Mouse (Mus musculus) stomach, embryonic 15.5 days (tissue): Measurements from ENCODE around the gene Ephb4. TPM values are rescaled to one million over a fixed set of nuclear protein-coding genes. Genes with fewer than 3 reads are reported as not detected.
A peak's percentile ranks its signal among the peaks of the same experiment; 100 is the strongest.

ENCODE experiments used
- ATAC-seq: fragments of 200-750 bp; cut with Nextera tagmentation; 2 replicates; pipeline ENCODE4 v1.8.0; 2017; ENCODE audit warnings: low read depth, moderate number of reproducible peaks, moderate TSS enrichment; ENCODE audit not compliant: insufficient read depth, low FRiP score
- H3K27ac ChIP-seq: fragments of 300-500 bp; sonication (generic); 2 replicates; pipeline ENCODE4 v1.5.1; 2015; ENCODE audit warnings: mild to moderate bottlenecking, inconsistent platforms
- H3K27me3 ChIP-seq: fragments of 300-500 bp; sonication (generic); replicated peaks from 2 replicates; pipeline ENCODE4 v1.6.1; 2015; ENCODE audit warnings: inconsistent platforms
- H3K36me3 ChIP-seq: fragments of 300-500 bp; sonication (generic); 2 replicates; pipeline ENCODE4 v1.6.1; 2015; ENCODE audit warnings: inconsistent platforms
- H3K4me1 ChIP-seq: fragments of 300-500 bp; sonication (generic); 2 replicates; pipeline ENCODE4 v1.6.1; 2015; ENCODE audit warnings: inconsistent platforms
- H3K4me2 ChIP-seq: fragments of 300-500 bp; sonication (generic); 2 replicates; pipeline ENCODE4 v1.6.1; 2015; ENCODE audit warnings: mild to moderate bottlenecking, inconsistent platforms
- H3K4me3 ChIP-seq: fragments of 300-500 bp; sonication (generic); replicated peaks from 2 replicates; pipeline ENCODE4 v1.5.1; 2015; ENCODE audit warnings: inconsistent platforms
- H3K9ac ChIP-seq: fragments of 300-500 bp; sonication (generic); 2 replicates; pipeline ENCODE4 v1.6.1; 2015; ENCODE audit warnings: inconsistent platforms
- H3K9me3 ChIP-seq: fragments of 300-500 bp; sonication (generic); 2 replicates; pipeline ENCODE4 v1.6.1; 2016; ENCODE audit warnings: inconsistent platforms
- WGBS: fragments of 180-500 bp; shearing (Covaris S2); methylation state at CpG from one replicate; pipeline ENCODE4 v1.1.7; 2015; 5-methylcytosine and 5-hydroxymethylcytosine counted together
- polyA plus RNA-seq: library from polyadenylated mRNA; unstranded; fragments of >200 nt; fragmentation: Nextera tagmentation; extraction: Ambion mirVana; gene quantifications from 2 replicates; pipeline ENCODE4 v1.2.1, GENCODE M21; 2015

The Ephb4 gene
- polyA plus RNA-seq, 1 experiment from 2014 or later = 35.5 TPM

- H3K4me1 ChIP-seq = peaks cover 31% of the 10 kb centered on the region
- H3K4me3 ChIP-seq = peak within 1 kb of the TSS; percentile 52
- peak within 1 kb of the TSS; percentile 66 for H3K9ac ChIP-seq
- H3K27ac ChIP-seq = peak within 1 kb of the TSS; percentile 93
- H3K9me3 ChIP-seq = no peaks in the 10 kb centered on the region
- peaks cover 21% of the 10 kb centered on the region for H3K36me3 ChIP-seq
- peak; percentile 88 for ATAC-seq
- WGBS = 17% methylated on average over 30 of the region's 30 CpGs
- no peaks in the 10 kb centered on the region for H3K27me3 ChIP-seq
- H3K4me2 ChIP-seq = peak within 1 kb of the TSS; percentile 67
Observed at GRCm38 (mm10) chr5:137314193-137315083, 35.5 kb upstream of the Ephb4 start, which contains the start of gene Trip6. Gene Trip6 (minus strand): TSS chr5:137314404.

- Histone ChIP-seq H3K27me3 (no peaks in the 10 kb centered on the region), H3K4me1 (peaks cover 31% of the 10 kb centered on the region), H3K9me3 (no peaks in the 10 kb centered on the region), H3K4me2 (peak overlapping the region; percentile 67), H3K36me3 (peaks cover 21% of the 10 kb centered on the region), H3K4me3 (no peak overlapping the region), H3K9ac (0 out of 2 replicates have a peak overlapping the region, but pooled peaks have one; percentile 5), H3K27ac (peak overlapping the region; percentile 93)
- WGBS = 40% methylated on average over 30 of the region's 30 CpGs
- no peak for ATAC-seq
Observed at GRCm38 (mm10) chr5:137315084-137315903, 34.6 kb upstream of the Ephb4 start.

DNA sequence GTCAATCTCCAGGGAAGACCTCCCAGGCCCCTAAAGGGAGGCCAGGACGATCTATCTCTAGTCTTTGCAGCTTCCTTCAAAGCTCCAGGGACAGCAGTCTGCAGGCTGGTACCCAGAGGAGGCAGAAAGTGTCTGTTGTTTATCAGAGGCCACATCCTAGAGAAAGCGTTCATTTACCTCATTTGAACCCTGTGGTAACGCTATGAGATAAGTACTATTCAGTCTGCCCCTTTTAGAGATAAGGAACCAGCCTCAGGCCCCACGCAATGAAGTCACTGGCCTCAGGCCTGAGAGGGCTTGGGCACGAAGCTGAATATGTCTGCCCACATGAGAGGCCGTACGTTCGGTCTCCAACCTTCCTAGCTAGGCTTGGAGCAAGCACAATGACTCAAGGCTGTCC, 32.5 kb upstream of the Ephb4 start:
- Histone ChIP-seq H3K4me2 (no peak overlapping the region), H3K9ac (no peak overlapping the region), H3K9me3 (no peaks in the 10 kb centered on the region), H3K4me3 (no peak overlapping the region), H3K36me3 (peaks cover 19% of the 10 kb centered on the region), H3K4me1 (peaks cover 22% of the 10 kb centered on the region), H3K27me3 (no peaks in the 10 kb centered on the region), H3K27ac (no peak overlapping the region)
- ATAC-seq = no peak
- WGBS = 74% methylated on average over 8 of the region's 8 CpGs

DNA sequence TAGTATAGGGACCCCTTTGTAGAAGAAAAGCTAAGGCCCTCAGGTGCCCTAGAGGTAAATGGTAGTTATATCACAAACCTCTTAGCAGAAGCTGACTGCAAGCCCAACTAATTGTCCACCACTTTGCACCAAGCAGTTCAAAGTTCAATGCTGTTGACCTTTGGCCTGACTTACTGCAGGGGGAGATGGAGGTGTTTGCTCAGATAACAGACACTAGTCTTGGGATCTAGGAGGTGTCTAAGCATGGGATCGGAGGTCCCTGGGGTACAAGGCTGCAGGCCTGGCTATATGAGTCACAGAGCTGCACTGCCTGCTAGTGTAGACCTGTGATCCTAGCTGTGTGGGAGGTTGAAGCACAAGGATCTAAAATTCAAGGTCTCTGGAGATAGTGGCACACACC, 31.3 kb upstream of the Ephb4 start:
- 77% methylated on average over 1 of the region's 1 CpGs for WGBS
- Histone ChIP-seq H3K4me3 (no peak overlapping the region), H3K4me1 (peaks cover 16% of the 10 kb centered on the region), H3K9me3 (no peaks in the 10 kb centered on the region), H3K27ac (no peak overlapping the region), H3K9ac (no peak overlapping the region), H3K4me2 (no peak overlapping the region), H3K27me3 (no peaks in the 10 kb centered on the region), H3K36me3 (peaks cover 19% of the 10 kb centered on the region)
- no peak for ATAC-seq

GRCm38 (mm10) chr5:137320996-137321395, 28.9 kb upstream of the Ephb4 start:
- Histone ChIP-seq H3K9ac (no peak overlapping the region), H3K27ac (no peak overlapping the region), H3K4me1 (no peaks in the 10 kb centered on the region), H3K36me3 (peaks cover 21% of the 10 kb centered on the region), H3K4me2 (no peak overlapping the region), H3K27me3 (no peaks in the 10 kb centered on the region), H3K4me3 (no peak overlapping the region), H3K9me3 (no peaks in the 10 kb centered on the region)
- no peak for ATAC-seq
- 92% methylated on average over 3 of the region's 3 CpGs for WGBS

DNA sequence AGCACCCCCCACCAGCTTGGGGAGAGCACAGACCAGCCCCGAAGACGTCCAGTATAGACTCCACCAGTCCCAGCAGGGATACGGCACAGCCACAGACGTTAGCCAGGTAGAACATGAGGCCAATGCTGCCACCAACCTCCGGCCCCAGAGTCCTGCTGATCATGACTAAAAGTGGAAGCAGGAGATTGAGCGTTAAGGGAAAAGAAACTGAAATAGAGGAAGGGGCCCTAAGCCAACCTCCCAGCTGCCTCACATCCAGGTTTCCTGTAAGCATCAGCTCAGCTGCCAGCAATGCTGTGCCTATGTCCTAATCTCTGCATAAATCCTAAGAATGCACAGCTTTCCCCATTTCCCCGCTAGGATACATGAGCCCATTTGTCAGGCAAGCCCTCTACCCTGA, 19.0 kb upstream of the Ephb4 start:
- Histone ChIP-seq H3K4me3 (no peak overlapping the region), H3K27ac (no peak overlapping the region), H3K9me3 (no peaks in the 10 kb centered on the region), H3K36me3 (peaks cover 10% of the 10 kb centered on the region; the same call in 1 of the 2 replicates), H3K9ac (no peak overlapping the region), H3K4me1 (peaks cover 22% of the 10 kb centered on the region), H3K27me3 (no peaks in the 10 kb centered on the region), H3K4me2 (no peak overlapping the region)
- WGBS = 84% methylated on average over 7 of the region's 7 CpGs
- no peak for ATAC-seq

DNA sequence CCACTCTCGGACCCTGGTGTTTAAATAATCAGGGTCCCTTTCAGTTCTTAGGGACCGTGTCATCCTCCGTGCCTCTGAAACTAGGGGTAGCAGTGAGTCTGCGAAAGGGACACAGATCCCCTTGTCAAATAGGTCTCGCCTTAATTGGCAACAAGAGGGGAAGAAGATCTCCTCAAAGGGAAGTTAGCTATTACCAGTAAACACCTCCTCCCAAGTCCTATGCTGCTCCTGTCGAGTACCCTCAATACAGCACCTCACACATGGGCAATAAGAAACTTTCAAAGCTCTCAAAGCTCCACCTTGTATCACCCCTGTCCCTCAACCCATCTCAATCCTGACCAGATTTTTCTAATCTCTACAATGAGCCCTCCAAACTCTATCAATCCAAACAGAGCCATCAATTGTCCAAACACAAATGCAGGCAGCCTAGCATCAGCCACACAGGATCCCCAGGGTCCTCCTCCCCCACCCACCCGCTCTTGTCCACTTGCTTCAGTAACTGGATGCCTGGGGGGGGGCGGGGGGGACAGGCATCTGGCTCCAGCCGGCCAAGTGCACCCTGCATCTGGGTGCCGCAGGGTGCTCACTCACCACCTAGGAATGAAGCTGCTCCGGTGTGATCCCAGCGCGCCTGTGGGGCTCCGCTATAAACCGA, 16.9 kb upstream of the Ephb4 start:
- Histone ChIP-seq H3K9me3 (no peaks in the 10 kb centered on the region), H3K36me3 (no peaks in the 10 kb centered on the region), H3K4me1 (peaks cover 22% of the 10 kb centered on the region), H3K27me3 (no peaks in the 10 kb centered on the region), H3K4me3 (peak overlapping the region; percentile 72), H3K27ac (peak overlapping the region; percentile 33; the same call in 1 of the 2 replicates), H3K4me2 (peak overlapping the region; percentile 97), H3K9ac (peak overlapping the region; percentile 68)
- no peak for ATAC-seq
- WGBS = 18% methylated on average over 15 of the region's 15 CpGs

- Histone ChIP-seq H3K27me3 (no peaks in the 10 kb centered on the region), H3K9me3 (no peaks in the 10 kb centered on the region), H3K4me1 (peaks cover 22% of the 10 kb centered on the region), H3K36me3 (no peaks in the 10 kb centered on the region), H3K27ac (peak within 1 kb of the TSS; percentile 33), H3K9ac (peak within 1 kb of the TSS; percentile 68), H3K4me3 (peak within 1 kb of the TSS; percentile 72), H3K4me2 (peak within 1 kb of the TSS; percentile 97)
- peak; percentile 83 for ATAC-seq
- under 1% methylated on average over 44 of the region's 44 CpGs for WGBS
Observed at GRCm38 (mm10) chr5:137333512-137334174, 16.3 kb upstream of the Ephb4 start, which contains the start of gene Slc12a9. Gene Slc12a9 (minus strand): TSS chr5:137333597.

- H3K36me3 ChIP-seq = no peaks in the 10 kb centered on the region
- H3K27ac ChIP-seq = 0 out of 2 replicates have a peak overlapping the region, but pooled peaks have one; percentile 33
- H3K9ac ChIP-seq = no peak overlapping the region
- H3K27me3 ChIP-seq = no peaks in the 10 kb centered on the region
- WGBS = 43% methylated on average over 10 of the region's 10 CpGs
- H3K4me2 ChIP-seq = peak overlapping the region; percentile 97
- peaks cover 26% of the 10 kb centered on the region for H3K4me1 ChIP-seq
- no peak for ATAC-seq
- no peak overlapping the region for H3K4me3 ChIP-seq
- no peaks in the 10 kb centered on the region for H3K9me3 ChIP-seq
Observed at GRCm38 (mm10) chr5:137334317-137334716, 15.6 kb upstream of the Ephb4 start.

DNA sequence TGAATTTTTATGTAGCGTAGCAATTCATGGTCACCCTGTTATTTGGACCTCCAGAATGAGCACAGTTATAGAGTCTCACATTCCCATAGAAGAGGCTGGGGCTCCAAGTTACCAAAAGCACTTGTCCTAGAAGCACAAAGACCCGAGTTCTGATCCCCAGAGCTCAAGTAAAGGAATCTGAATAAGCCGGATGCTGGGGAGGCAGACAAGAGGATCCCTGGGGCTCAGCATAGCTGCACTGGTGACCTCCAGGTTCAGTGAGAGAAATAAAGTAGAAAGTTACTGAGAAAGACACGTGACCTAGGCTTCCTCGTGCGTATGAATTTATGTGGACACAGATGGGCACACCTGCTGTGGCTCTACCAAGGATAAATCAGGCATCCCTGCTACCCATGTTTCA, 14.8 kb upstream of the Ephb4 start:
- Histone ChIP-seq H3K27me3 (no peaks in the 10 kb centered on the region), H3K4me3 (no peak overlapping the region), H3K4me2 (no peak overlapping the region), H3K9ac (no peak overlapping the region), H3K36me3 (no peaks in the 10 kb centered on the region), H3K9me3 (no peaks in the 10 kb centered on the region), H3K27ac (no peak overlapping the region), H3K4me1 (peaks cover 30% of the 10 kb centered on the region)
- WGBS = 70% methylated on average over 6 of the region's 6 CpGs
- no peak for ATAC-seq

DNA sequence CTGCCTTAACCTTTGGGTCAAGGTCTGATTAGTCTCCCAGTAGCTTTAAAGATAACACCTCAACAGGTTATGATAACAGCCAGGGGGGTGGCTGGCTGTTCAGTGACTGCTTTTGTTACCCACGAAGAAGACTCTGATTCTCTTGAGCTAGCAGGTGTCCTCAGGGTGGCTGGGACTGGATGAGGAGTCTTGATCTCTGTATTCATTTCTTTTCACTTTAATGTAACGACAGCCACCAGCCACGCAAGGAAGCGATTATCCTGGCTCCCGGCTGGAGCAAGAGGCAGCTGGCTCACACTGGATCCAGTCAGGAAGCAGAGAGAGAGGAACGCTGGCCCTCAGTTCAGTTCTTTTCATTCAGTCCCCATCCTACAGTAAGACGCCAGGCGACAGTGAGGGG, 12.7 kb upstream of the Ephb4 start:
- WGBS = 43% methylated on average over 8 of the region's 8 CpGs
- no peaks in the 10 kb centered on the region for H3K36me3 ChIP-seq
- no peak overlapping the region for H3K9ac ChIP-seq
- H3K27ac ChIP-seq = peak overlapping the region; percentile 18; the same call in 1 of the 2 replicates
- no peak overlapping the region for H3K4me3 ChIP-seq
- H3K9me3 ChIP-seq = no peaks in the 10 kb centered on the region
- ATAC-seq = no peak
- H3K4me1 ChIP-seq = peaks cover 30% of the 10 kb centered on the region
- no peak overlapping the region for H3K4me2 ChIP-seq
- no peaks in the 10 kb centered on the region for H3K27me3 ChIP-seq
